Mouse (Mus musculus) heart, postnatal 0 days (tissue): Measurements from ENCODE around the gene Sele.

ENCODE experiments used
- CTCF ChIP-seq: IDR thresholded peaks from 2 replicates; pipeline ENCODE4 v1.5.1; 2016; ENCODE audit warnings: antibody characterized with exemption, control low read depth, low read depth
- EP300 ChIP-seq: IDR thresholded peaks from 2 replicates; pipeline ENCODE4 v1.6.1; 2016; ENCODE audit warnings: antibody characterized with exemption, low read depth

GRCm38 (mm10) chr1:164096780-164097179 is 48.7 kb downstream of the Sele start:
- TF ChIP-seq CTCF (no peak), EP300 (no peak)
